9 mouse cellular contexts compared by ENCODE assay signal in the genomic region with DNA sequence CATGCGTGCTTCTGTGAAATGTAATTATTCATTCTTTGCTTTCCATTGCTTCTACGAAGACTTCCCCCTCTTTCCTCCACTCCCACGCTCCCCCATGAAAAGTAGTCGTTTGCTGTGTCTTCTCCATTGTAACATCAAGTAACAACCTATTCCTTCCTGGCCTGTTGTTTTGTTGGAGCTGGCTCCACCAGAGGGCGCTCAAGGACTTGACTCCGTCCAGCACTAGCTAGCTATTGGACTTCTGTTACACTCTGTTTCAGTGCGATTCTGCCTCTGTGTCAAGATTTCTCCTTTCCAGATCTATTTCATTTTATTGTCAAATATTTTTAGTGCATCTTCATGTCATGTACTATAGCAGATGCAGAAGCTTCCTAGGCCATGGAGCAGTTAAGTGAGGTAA. TPM values are rescaled to one million over a fixed set of nuclear protein-coding genes. Genes with fewer than 3 reads are reported as not detected.
A peak's percentile ranks its signal among the peaks of the same experiment; 100 is the strongest.
DNase-seq lines count a peak whose midpoint lies in the region; ATAC-seq and TF ChIP-seq lines count a peak whose summit lies in the region.
"Had no signal": no experiment of that assay in that cellular context is flagged by ENCODE, and none has a peak within 500 bp of the region (broad histone marks: within the 10 kb centered on the region; RNA-seq: fewer than 3 reads in every experiment).

No protein-coding gene starts in this region.

- intact Hi-C loops in left cerebral cortex, adult 2 months (cut with DNase I), result loop anchor here (1.0 to 5.0 kb wide), 3 partner anchors 103 to 168 kb away; a partner anchor contains a TSS

- TF ChIP-seq POLR2A in embryonic fibroblast, embryonic 13.5 days (IDR thresholded peaks at IDR 0.05; ENCODE audit: low read depth, low read length), result no peak

- no peak overlapping the region for H3K27ac ChIP-seq in embryonic fibroblast, embryonic 13.5 days (ENCODE audit: insufficient read depth, low read length)
- H3K27ac ChIP-seq in left cerebral cortex, adult 2 months, result no peak overlapping the region
- no peak overlapping the region for H3K27ac ChIP-seq in midbrain, embryonic 13.5 days
- H3K27ac ChIP-seq: lung, embryonic 15.5 days had no signal

- H3K4me2 ChIP-seq in midbrain, embryonic 13.5 days (replicated peaks), result no peak overlapping the region
- H3K4me2 ChIP-seq: lung, embryonic 15.5 days had no signal

- no peak overlapping the region for H3K4me3 ChIP-seq in embryonic fibroblast, embryonic 13.5 days (ENCODE audit: insufficient read depth, low read length)
- no peak overlapping the region for H3K4me3 ChIP-seq in left cerebral cortex, adult 2 months
- H3K4me3 ChIP-seq in midbrain, embryonic 13.5 days (replicated peaks), result no peak overlapping the region
- H3K4me3 ChIP-seq: lung, embryonic 15.5 days had no signal

- 21% methylated on average over 7 of the region's 7 CpGs for WGBS in midbrain, embryonic 13.5 days

- no peak overlapping the region for H3K9ac ChIP-seq in midbrain, embryonic 13.5 days (replicated peaks)
- H3K9ac ChIP-seq: lung, embryonic 15.5 days had no signal

- H3K27me3 ChIP-seq in midbrain, embryonic 13.5 days, result no peaks in the 10 kb centered on the region
- H3K27me3 ChIP-seq: lung, embryonic 15.5 days had no signal

- peak; percentile 62 for ATAC-seq in midbrain, embryonic 13.5 days
- no peak for ATAC-seq in erythroid progenitor cell, adult 5-6 weeks (replicated peaks; ENCODE audit: low FRiP score, poor library complexity, severe bottlenecking)

- TF ChIP-seq CTCF in embryonic fibroblast, embryonic 13.5 days (IDR thresholded peaks at IDR 0.05; ENCODE audit: borderline replicate concordance, insufficient read depth, low read length), result peak; percentile 54; the same call in 1 of the 2 replicates
- peak; percentile 79 for TF ChIP-seq CTCF in left cerebral cortex, adult 2 months (IDR thresholded peaks at IDR 0.05)

- peak; percentile 65 for DNase-seq in MN1 (ENCODE audit: low spot score)
- peak; percentile 86 for DNase-seq in brain, adult 2 months (ENCODE audit: low read depth, low spot score)
- peak; percentile 83 for DNase-seq in heart, postnatal 4 days
- peak; percentile 73 to 83 for DNase-seq in left cerebral cortex, adult 2 months (ENCODE audit: extremely low spot score in 1 of 2, low spot score in 2 of 2)
- DNase-seq in spleen, adult 18-20 months, result peak; percentile 25 to 61

- no peaks in the 10 kb centered on the region for H3K4me1 ChIP-seq in embryonic fibroblast, embryonic 13.5 days (ENCODE audit: control insufficient read depth, insufficient read depth, low read length)
- H3K4me1 ChIP-seq in midbrain, embryonic 13.5 days (replicated peaks), result no peaks in the 10 kb centered on the region
- H3K4me1 ChIP-seq: lung, embryonic 15.5 days had no signal

- H3K9me3 ChIP-seq in midbrain, embryonic 13.5 days, result no peaks in the 10 kb centered on the region
- H3K9me3 ChIP-seq: lung, embryonic 15.5 days had no signal

- H3K36me3 ChIP-seq in midbrain, embryonic 13.5 days, result no peaks in the 10 kb centered on the region
- H3K36me3 ChIP-seq: lung, embryonic 15.5 days had no signal

RNA-seq across cellular contexts. Expression of a gene that starts 30.1 kb away (rescaled TPM):
- polyA plus RNA-seq in embryonic fibroblast, embryonic 13.5 days (2011; ENCODE audit: insufficient read length, low read depth, missing spikeins), result 0.95 and 3.4 TPM in 2 replicates
- 1 to 10 TPM in 1 of 2 experiments, under 1 TPM in 1; 0.81 to 1.3 TPM for total RNA-seq in heart, postnatal 4 days (2021)
- total RNA-seq in left cerebral cortex, adult 2 months (2021), result 10 to 100 TPM; 55.3 to 72.1 TPM
- 225 and 240 TPM in 2 replicates for polyA plus RNA-seq in midbrain, embryonic 13.5 days (2015; fragmentation: Nextera tagmentation; extraction: Ambion mirVana)
- total RNA-seq in erythroid progenitor cell, adult 5-6 weeks (2015; ENCODE audit: low replicate concordance), result not detected in 2 replicates
- total RNA-seq in erythroid progenitor cell, adult 5-6 weeks (2017; ENCODE audit: low replicate concordance), result not detected in 2 replicates

Comparison
In these comparisons a context has a peak if more than half of its experiments do, and no peak if none do; other contexts are left out.
1. RNA of a gene that starts 30.1 kb away (total RNA-seq): 55.3 to 72.1 TPM in left cerebral cortex, adult 2 months; 0.81 to 1.3 TPM in heart, postnatal 4 days and not detected in erythroid progenitor cell, adult 5-6 weeks; every median in the first group is over 10 times any median in the second.
2. Peak in every context shown above with its lines, with median percentiles within 50 percentile points of each other: DNase-seq.